ENCODE assay signal across 7 mouse cellular contexts in genomic region chr19:29647651-29648549, GRCm38 (mm10). TPM values are rescaled to one million over a fixed set of nuclear protein-coding genes. Genes with fewer than 3 reads are reported as not detected.
A peak's percentile ranks its signal among the peaks of the same experiment; 100 is the strongest.
DNase-seq lines count a peak whose midpoint lies in the region; ATAC-seq lines count a peak whose summit lies in the region.

Ermp1 (minus strand) TSS chr19:29648415.

- peak; percentile 98 for DNase-seq in adrenal gland, adult 2 months
- DNase-seq in embryo, embryonic 11.5 days (ENCODE audit: low read depth, low spot score): peak; percentile 85
- DNase-seq in gastrocnemius, postnatal 4 days (ENCODE audit: low spot score in 2 of 2): peak; percentile 91 to 94
- DNase-seq in left cerebral cortex, postnatal 36 days (ENCODE audit: low spot score in 2 of 2): peak; percentile 98
- peak; percentile 100 for DNase-seq in midbrain, embryonic 11.5 days (ENCODE audit: low spot score, missing footprints)
- DNase-seq in skeletal muscle tissue, adult 2 months (ENCODE audit: low read depth, low spot score): peak; percentile 83

- H3K9ac ChIP-seq in intestine, embryonic 16.5 days (ENCODE audit: low read depth, low read length): peak within 1 kb of the TSS; percentile 90
- peak within 1 kb of the TSS; percentile 88 for H3K9ac ChIP-seq in midbrain, embryonic 11.5 days (ENCODE audit: low read length)

- H3K27ac ChIP-seq in intestine, embryonic 16.5 days (ENCODE audit: low read length): peak within 1 kb of the TSS; percentile 81
- peak within 1 kb of the TSS; percentile 80 for H3K27ac ChIP-seq in midbrain, embryonic 11.5 days (ENCODE audit: low read depth, low read length)

- peak within 1 kb of the TSS; percentile 86 for H3K4me3 ChIP-seq in intestine, embryonic 16.5 days (ENCODE audit: low read length)
- H3K4me3 ChIP-seq in midbrain, embryonic 11.5 days (ENCODE audit: low read depth, low read length): peak within 1 kb of the TSS; percentile 77

- no peaks in the 10 kb centered on the region for H3K4me1 ChIP-seq in intestine, embryonic 16.5 days (ENCODE audit: control insufficient read depth, insufficient read depth, low read length)
- peaks cover 3% of the 10 kb centered on the region; the same call in 1 of the 2 replicates for H3K4me1 ChIP-seq in midbrain, embryonic 11.5 days (ENCODE audit: control insufficient read depth, insufficient read depth, low read length)

- H3K9me3 ChIP-seq in intestine, embryonic 16.5 days (ENCODE audit: control insufficient read depth, low read length): no peaks in the 10 kb centered on the region
- 0 out of 2 replicates have a peak, but pooled peaks cover 2% of the 10 kb centered on the region for H3K9me3 ChIP-seq in midbrain, embryonic 11.5 days (ENCODE audit: control insufficient read depth, low read length)

- under 1% methylated on average over 89 of the region's 90 CpGs for WGBS in intestine, embryonic 16.5 days
- under 1% methylated on average over 84 of the region's 90 CpGs for WGBS in midbrain, embryonic 11.5 days

- ATAC-seq in intestine, embryonic 16.5 days: peak; percentile 95
- peak; percentile 94 for ATAC-seq in midbrain, embryonic 11.5 days (ENCODE audit: low FRiP score)

- peaks cover 4% of the 10 kb centered on the region; the same call in 1 of the 2 replicates for H3K36me3 ChIP-seq in intestine, embryonic 16.5 days (ENCODE audit: control insufficient read depth, insufficient read depth, low read length)
- no peaks in the 10 kb centered on the region; the same call in 1 of the 2 replicates for H3K36me3 ChIP-seq in midbrain, embryonic 11.5 days (ENCODE audit: control insufficient read depth, insufficient read depth, low read length)

- H3K27me3 ChIP-seq in intestine, embryonic 16.5 days (replicated peaks; ENCODE audit: control insufficient read depth, insufficient read depth, low read length): no peaks in the 10 kb centered on the region
- H3K27me3 ChIP-seq in midbrain, embryonic 11.5 days (ENCODE audit: control insufficient read depth, insufficient read depth, low read length): no peaks in the 10 kb centered on the region

- intact Hi-C loops in left cerebral cortex, postnatal 36 days (cut with DNase I): no loop called here

- H3K4me2 ChIP-seq in intestine, embryonic 16.5 days (ENCODE audit: low read depth, low read length): peak within 1 kb of the TSS; percentile 59
- H3K4me2 ChIP-seq in midbrain, embryonic 11.5 days: peak within 1 kb of the TSS; percentile 65

RNA-seq across cellular contexts. Expression of gene Ermp1, which starts in this region (rescaled TPM):
- total RNA-seq in adrenal gland, adult 2 months (2021): 10 to 100 TPM; 54.3 to 61.7 TPM
- 18.5 and 25.2 TPM in 2 replicates for polyA plus RNA-seq in adrenal gland, adult 2 months (2012; rRNA removed)
- 10 to 100 TPM; 11.5 to 13.0 TPM for total RNA-seq in gastrocnemius, postnatal 4 days (2021)
- polyA plus RNA-seq in intestine, embryonic 16.5 days (2015; fragmentation: Nextera tagmentation; extraction: Ambion mirVana): 7.5 and 8.7 TPM in 2 replicates
- 10 to 100 TPM; 35.5 to 35.9 TPM for total RNA-seq in left cerebral cortex, postnatal 36 days (2021)
- 12.9 and 13.6 TPM in 2 replicates for polyA plus RNA-seq in midbrain, embryonic 11.5 days (2014; fragmentation: Nextera tagmentation; extraction: Ambion mirVana)

Comparison
In these comparisons a context has a peak if more than half of its experiments do, and no peak if none do; other contexts are left out.
1. Peak in every context shown above with its lines: DNase-seq, ATAC-seq, H3K4me3 ChIP-seq and H3K27ac ChIP-seq.